Mouse (Mus musculus): ENCODE measurements around the gene N4bp2l1.
"Not testable (repeated sequence)": the region's sequence is repeated elsewhere in the genome, so short reads cannot be mapped to it uniquely, and the experiment has no call there.

N4bp2l1 gene

GRCm38 (mm10) chr5:150597088-150597487 is at the start of gene N4bp2l1:
Gene N4bp2l1 (minus strand): TSS chr5:150597188.
- no peak for DNase-seq (ENCODE audit: low spot score)

- no peak for DNase-seq (ENCODE audit: low spot score)
Observed at GRCm38 (mm10) chr5:150644926-150645325, 47.9 kb upstream of the N4bp2l1 start.

GRCm38 (mm10) chr5:150643390-150643789 is 46.4 kb upstream of the N4bp2l1 start:
- not testable (repeated sequence) for DNase-seq (ENCODE audit: low spot score)

GRCm38 (mm10) chr5:150641440-150641839 is 44.5 kb upstream of the N4bp2l1 start:
- no peak for DNase-seq (ENCODE audit: low spot score)

GRCm38 (mm10) chr5:150629692-150630091 is 32.7 kb upstream of the N4bp2l1 start:
- DNase-seq (ENCODE audit: low spot score): no peak

GRCm38 (mm10) chr5:150629272-150629671 is 32.3 kb upstream of the N4bp2l1 start:
- DNase-seq (ENCODE audit: low spot score): no peak

GRCm38 (mm10) chr5:150625528-150625927 is 28.5 kb upstream of the N4bp2l1 start:
- DNase-seq (ENCODE audit: low spot score): peak; percentile 12

GRCm38 (mm10) chr5:150622792-150623191 is 25.8 kb upstream of the N4bp2l1 start:
- no peak for DNase-seq (ENCODE audit: low spot score)

GRCm38 (mm10) chr5:150621592-150621991 is 24.6 kb upstream of the N4bp2l1 start:
- no peak for DNase-seq (ENCODE audit: low spot score)

- no peak for DNase-seq (ENCODE audit: low spot score)
Observed at GRCm38 (mm10) chr5:150620588-150621135, 23.7 kb upstream of the N4bp2l1 start.

- no peak for DNase-seq (ENCODE audit: low spot score)
Observed at GRCm38 (mm10) chr5:150618599-150619355, 21.8 kb upstream of the N4bp2l1 start.

- no peak for DNase-seq (ENCODE audit: low spot score)
Observed at GRCm38 (mm10) chr5:150616731-150617130, 19.7 kb upstream of the N4bp2l1 start.

- DNase-seq (ENCODE audit: low spot score): no peak
Observed at GRCm38 (mm10) chr5:150616216-150616615, 19.2 kb upstream of the N4bp2l1 start.

- DNase-seq (ENCODE audit: low spot score): no peak
Observed at GRCm38 (mm10) chr5:150614054-150614453, 17.1 kb upstream of the N4bp2l1 start.

- DNase-seq (ENCODE audit: low spot score): no peak
Observed at GRCm38 (mm10) chr5:150611697-150612096, 14.7 kb upstream of the N4bp2l1 start.

- DNase-seq (ENCODE audit: low spot score): no peak
Observed at GRCm38 (mm10) chr5:150611136-150611535, 14.1 kb upstream of the N4bp2l1 start.

GRCm38 (mm10) chr5:150607631-150608030 is 10.6 kb upstream of the N4bp2l1 start:
- DNase-seq (ENCODE audit: low spot score): no peak

GRCm38 (mm10) chr5:150606131-150606530 is 9.1 kb upstream of the N4bp2l1 start:
- DNase-seq (ENCODE audit: low spot score): no peak

- no peak for DNase-seq (ENCODE audit: low spot score)
Observed at GRCm38 (mm10) chr5:150601441-150602230, 4.6 kb upstream of the N4bp2l1 start.

- DNase-seq (ENCODE audit: low spot score): no peak
Observed at GRCm38 (mm10) chr5:150600554-150601440, 3.8 kb upstream of the N4bp2l1 start.

- no peak for DNase-seq (ENCODE audit: low spot score)
Observed at GRCm38 (mm10) chr5:150599301-150600294, 2.6 kb upstream of the N4bp2l1 start.
